Mouse (Mus musculus) neutrophil, adult 5-6 weeks (primary cell): ENCODE measurements at regions not wholly inside any gene's neighbourhood (a gene's known extent, or its start where the extent isn't known, plus 50 kb on each side); places are given as distances from the start of the nearest gene placed in this dataset.

Experiments
- ATAC-seq: fragments of 151-379, 151-347 bp; 2 replicates; pipeline ENCODE4 v1.8.0; 2017; ENCODE audit warnings: mild to moderate bottlenecking, moderate TSS enrichment; ENCODE audit not compliant: insufficient number of reproducible peaks, poor library complexity, low FRiP score, severe bottlenecking; ENCODE audit errors: extremely low read depth

DNA sequence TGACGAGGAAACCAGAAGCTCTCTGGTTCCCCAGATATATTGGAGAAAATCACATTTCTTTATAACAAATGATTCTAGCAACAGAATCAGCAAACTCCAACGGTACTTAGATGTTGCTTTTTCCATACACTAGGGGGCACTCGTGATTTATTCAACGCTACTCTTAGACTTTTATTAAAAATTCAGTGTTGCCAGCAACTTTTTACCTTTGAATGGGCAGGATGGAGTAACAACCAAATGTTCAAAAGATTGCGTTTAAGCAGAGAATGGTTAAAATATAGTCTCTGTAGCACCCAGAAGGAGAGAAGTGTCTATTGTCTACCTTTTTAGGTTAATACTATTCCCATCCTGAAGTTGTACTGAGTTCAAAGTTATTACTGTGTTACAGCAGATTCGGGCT, 715.4 kb upstream of the Cblb start:
- peak; percentile 53; the same call in 1 of the 2 replicates for ATAC-seq

DNA sequence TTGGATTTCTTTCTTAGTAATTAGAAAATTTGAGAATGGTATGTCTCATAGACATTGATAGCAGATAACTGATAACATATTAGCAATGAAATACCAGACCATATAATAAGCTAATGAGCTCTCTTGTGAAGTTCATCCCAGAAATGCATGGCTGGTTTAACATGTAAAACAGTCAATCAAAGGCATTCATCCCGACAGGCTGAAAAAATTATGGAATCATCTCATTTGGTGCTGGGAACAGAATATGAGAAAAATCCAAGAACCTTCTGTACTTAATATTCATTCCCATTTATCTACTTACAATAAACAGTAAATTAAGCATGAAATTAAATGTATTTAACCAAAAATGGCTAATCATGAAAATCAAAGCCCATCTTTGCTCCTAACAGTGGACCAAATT, 698.8 kb upstream of the Cblb start:
- no peak for ATAC-seq

DNA sequence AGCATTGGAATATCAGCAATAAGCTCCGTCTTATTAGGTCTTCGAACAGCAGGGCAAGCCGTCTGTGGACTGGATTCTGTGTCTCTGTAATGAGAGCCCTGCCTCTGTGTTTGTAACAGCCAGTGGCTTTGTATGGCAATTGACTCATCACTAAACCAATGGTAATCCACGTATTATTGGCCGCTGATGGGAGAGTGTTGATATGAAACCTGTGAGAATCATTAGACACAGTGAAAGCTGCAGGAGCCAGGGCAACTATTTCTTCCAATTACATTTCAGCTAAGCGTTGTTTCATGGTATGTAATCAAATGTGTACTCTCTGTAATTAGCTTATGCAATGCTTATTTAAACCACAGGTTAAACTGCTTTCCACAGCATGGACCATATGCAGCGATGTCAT, 696.1 kb upstream of the Cblb start:
- no peak for ATAC-seq

DNA sequence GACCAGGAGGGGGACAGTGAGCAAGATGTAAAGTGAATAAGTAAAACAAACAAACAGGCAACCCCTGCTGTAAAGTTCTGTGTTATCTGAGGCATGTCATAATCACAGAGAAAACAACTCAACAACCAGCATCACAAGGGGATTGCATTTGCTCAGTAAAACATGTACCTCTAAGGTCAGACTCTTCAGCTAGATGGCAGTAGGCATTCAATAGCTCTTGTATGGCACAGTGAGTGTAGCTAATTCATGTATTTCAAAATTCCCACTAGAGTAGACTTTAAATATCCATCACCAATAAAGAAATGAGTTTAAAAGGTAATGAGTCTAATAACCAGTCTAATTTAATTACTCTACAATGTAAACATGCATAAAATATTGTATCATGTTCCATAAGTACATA, 683.9 kb upstream of the Cblb start:
- no peak for ATAC-seq

DNA sequence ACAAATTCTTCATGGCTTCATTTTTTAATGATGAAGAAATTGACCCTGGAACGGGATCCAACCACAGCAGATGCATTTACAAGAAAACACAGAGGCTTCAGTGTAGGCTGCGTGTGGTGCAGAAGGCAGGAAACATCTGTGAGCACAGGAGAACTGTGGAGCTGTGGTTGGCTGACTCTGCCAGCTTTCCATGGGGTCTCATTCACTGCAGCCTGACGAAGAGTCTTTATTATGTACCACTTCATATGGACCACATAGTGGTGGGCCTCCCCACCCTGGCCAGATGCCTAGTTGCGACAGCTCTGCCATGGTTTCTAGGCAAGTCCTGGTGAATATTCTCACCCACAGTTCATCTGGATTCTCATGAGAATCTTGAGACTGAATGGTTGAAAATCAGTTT, 678.9 kb upstream of the Cblb start:
- no peak for ATAC-seq

DNA sequence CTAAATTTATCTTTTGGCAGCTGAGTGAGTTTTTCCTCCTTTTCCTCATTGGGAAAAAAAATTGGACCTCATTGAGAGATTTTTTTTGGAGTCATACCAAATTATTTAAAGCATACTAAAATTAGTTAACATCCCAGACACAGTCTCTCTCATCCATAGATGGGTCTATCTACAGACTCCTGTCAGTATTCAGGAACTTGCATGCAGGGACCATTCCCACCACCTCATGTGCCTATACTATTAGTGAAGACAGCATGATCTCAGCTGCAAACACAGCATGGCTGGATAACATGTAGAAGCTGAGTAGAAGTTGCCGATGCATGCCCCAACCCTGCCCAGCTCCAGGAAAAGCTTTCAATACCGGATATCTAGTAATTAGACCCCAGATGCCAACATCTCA, 677.2 kb upstream of the Cblb start:
- ATAC-seq: no peak

DNA sequence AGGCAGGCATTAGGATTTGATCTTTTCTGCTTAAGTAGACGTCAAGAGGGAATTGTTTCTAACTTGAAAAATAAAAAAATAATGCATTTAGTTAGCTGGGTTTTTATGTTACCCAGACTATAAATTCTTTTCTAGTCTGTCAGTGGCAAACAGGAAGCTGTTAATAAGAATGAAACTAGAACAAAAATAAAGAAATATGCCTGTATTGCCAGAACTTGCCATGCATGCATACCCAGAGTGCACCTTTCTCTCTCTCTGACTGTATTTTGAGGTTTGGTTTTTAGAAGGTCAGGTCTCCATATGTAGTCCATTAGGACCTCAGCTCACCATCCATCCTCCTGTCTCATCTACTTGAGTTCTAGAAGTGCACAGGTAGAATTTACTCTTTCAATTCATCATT, 661.0 kb upstream of the Cblb start:
- ATAC-seq: no peak

DNA sequence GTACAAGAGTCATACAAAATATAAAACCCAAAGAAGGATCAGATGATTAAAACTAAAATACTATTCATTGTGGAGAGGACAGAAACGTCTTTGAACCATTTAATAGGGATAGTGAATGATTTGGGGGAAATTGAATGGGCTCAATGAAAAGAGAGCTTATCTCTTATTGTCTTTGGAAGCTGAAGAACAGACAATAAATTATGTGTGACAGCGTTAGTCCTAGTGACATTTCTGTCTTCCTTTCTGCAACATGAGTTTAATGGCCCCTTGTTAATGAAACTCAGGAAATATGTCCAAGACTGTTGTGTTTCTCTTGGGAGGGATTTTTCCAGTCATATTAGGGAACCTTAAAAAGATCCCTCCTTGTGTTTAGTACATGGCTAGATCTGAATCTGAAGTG, 644.6 kb upstream of the Cblb start:
- ATAC-seq: no peak

DNA sequence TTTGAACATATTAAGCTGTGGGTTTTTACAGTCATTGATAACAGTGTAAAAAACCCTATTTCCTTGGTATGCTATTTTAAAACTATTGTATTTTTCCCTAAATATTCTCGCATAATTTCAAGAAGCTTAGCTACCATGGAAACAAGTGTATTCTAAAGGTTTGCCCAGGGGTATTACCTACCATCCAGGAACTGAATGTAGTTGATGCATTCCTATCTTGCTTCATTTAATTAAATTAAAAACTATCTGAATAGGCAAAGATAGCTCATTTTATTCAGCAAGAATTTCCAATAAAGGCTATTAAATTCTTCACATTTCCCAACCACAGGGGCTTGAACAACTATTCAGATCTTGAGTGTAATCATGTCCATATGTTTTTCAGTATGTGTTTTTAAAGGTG, 643.5 kb upstream of the Cblb start:
- no peak for ATAC-seq

DNA sequence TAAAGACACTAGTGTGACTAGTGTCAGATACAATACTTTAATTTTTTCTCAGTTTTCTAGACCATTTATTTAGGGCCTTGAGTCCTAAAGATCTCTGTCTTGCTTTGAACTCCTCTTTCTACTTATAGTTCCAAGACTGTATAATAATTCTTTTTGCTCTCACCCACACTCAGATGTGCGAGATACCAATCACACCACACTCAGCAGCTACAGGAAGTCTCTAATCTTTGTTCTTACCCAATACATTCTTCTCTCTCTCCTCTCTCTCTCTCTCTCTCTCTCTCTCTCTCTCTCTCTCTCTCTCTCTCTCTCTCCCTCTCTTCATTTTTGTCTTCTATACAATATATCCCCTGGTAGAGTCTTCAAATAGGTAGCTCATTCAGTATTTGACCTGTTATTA, 637.2 kb upstream of the Cblb start:
- ATAC-seq: no peak
